Mouse (Mus musculus): Measurements from ENCODE around the gene Tmem199.

Tmem199 gene

GRCm38 (mm10) chr11:78471326-78472103 lies 40.5 kb downstream of the Tmem199 start:
- DNase-seq, result no peak

GRCm38 (mm10) chr11:78467932-78468331 lies 44.0 kb downstream of the Tmem199 start:
- DNase-seq, result no peak

DNA sequence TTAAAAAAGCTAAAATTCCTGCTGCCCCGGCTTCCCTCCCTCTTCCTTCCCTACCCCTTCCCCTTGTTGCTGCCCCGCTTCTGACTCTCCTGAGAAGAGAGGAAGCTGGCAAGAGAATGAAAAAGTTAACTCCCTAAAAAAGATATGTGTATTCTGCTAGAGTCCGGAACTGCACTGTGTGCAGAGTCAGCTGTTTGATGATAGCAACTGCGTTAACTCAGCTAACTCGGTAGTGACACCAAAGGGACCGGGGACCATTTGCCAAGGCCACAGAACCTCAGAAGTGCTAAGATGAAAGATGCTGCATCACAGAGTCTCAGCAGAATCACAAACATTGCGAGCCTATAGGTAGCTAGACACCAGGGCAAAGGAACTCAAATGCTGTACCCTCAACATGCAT lies 44.5 kb downstream of the Tmem199 start:
- no peak for DNase-seq

DNA sequence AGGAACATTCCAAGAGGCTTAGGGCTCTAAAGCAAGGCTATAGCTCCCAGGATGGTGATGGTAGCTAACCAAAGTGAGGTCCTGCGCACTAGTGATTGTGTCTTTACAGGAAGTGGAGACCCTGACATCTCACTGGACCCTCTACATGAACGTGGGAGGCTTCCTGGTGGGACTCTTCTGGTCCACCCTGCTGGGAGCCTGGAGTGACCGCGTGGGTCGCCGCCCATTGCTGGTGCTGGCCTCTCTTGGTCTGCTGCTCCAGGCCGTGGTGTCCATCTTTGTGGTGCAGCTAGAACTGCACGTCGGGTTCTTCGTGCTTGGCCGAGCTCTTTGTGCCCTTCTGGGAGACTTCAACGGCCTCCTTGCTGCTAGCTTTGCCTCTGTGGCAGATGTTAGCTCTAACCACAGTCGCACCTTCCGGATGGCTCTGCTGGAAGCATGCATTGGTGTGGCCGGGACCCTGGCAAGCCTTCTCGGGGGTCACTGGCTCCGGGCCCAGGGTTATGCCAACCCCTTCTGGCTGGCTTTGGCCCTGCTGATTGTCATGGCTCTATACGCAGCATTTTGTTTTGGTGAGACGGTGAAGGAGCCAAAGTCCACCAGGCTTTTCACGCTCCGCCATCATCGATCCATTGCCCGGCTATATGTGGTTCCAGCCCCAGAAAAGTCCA lies 45.6 kb downstream of the Tmem199 start:
- no peak for DNase-seq

- DNase-seq, result peak; percentile 81
These were observed 46.3 kb downstream of the Tmem199 start, which contains the start of gene Slc46a1 for GRCm38 (mm10) chr11:78465568-78466180. TSS of gene Slc46a1 (plus strand) at chr11:78465697.

DNA sequence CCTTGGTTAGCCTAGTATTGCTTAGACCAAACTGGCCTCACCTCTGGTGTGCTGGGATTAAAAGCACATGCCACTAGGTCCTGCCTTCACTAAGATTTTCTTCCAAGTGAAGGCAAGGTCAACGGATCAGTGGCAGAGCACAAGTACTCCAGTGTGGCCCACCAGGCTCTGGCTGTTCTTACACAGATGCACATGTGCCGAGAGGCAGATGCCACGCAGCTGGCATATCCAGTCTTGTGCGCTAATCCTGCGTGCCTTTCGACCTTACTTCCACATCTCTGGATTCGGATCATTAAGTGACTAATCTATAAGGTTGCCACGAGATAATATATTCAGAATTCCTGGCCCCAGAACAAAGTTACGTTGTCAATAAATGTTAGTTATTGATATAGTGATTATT lies 46.9 kb downstream of the Tmem199 start:
- DNase-seq, result no peak

DNA sequence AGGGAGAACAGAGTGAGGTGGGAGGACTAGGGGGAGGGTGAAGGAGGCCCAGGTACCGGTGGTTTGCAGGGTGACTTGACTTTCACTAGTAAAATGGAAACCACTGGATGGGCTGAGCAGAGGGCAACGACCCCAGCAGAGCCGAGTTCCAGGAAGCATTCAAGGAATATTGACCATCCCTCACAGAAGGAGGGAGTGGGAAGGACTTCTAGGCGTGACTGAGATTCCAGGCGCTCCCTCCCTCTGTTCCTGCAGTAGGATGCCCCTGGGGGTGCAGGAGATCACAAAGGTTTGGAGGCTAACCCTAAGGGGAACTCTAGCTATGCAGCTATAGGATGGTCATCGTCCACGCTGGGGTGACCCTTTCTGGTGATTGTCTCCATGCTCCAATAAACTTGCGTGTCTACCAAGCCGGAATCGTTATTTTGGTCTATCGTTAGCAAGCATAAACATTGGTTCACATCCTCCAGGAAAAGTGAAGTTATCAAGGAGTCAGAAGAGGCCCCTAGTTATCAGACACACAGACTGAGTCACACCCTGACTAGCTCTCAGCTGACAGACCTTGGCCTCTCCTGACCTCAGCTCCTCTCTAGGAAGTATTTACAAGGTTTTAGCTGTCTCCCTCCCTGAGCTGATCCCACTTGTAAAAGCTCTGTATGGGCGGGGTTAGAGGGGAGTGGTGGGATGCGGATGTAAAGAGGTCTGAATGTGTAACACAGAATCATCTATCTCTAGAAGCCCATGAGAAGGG lies 48.5 kb downstream of the Tmem199 start:
- no peak for DNase-seq

DNA sequence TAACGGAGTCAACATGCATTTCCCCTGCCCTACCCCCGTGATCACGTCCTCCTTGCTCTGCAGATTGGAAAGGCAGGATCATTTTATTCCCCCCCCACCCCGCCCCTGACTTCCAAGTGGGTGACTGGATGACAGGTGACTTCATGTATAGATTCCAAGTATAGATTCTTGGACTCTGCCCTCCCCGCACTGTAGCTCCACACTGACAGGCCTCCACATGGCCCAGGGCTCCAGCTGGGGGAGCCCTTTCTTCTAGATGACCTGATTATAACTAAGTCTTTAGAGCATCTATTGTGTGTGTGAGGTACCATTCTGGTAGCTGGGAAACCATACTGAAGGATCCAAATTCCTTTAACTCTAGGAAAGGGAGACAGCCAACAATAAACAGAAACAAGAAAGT lies 49.3 kb downstream of the Tmem199 start:
- no peak for DNase-seq

DNA sequence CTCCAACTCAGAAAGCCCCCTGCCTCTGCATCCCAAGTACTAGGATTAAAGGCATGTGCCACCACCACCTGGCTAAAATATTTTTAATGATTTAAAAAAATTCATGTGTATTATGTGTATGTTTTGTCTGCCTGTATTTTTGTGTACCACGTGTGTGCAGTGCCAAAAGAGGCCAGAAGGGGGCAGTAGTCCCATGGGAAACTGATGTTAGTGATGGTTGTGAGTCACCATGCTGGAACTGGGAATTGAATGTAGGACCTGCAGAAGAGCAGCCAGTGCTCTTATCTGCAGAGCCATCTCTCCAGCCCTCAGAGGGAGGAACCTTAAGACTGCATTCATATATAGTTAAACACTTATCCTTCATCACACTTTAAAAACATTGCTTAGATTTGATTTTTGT lies 50.1 kb downstream of the Tmem199 start:
- no peak for DNase-seq

GRCm38 (mm10) chr11:78458740-78459139 lies 53.2 kb downstream of the Tmem199 start:
- DNase-seq, result no peak

All from right cerebral cortex, postnatal 4 days (tissue).